Mouse (Mus musculus) left cerebral cortex, adult 2 months (tissue): ENCODE measurements around the gene Git1. TPM values are rescaled to one million over a fixed set of nuclear protein-coding genes. Genes with fewer than 3 reads are reported as not detected.

ENCODE experiments used
- DNase-seq, 2 experiments: peaks; one replicate each; pipeline ENCODE4 v3.0.0; 2021 to 2022; ENCODE audit warnings: low spot score in 2 of 2, mixed read lengths in 1 of 2; ENCODE audit errors: extremely low spot score in 1 of 2
- H3K27ac ChIP-seq: fragments of 200-600 bp; 2 replicates; pipeline ENCODE4 v1.8.1; 2022
- H3K4me3 ChIP-seq: fragments of 200-600 bp; 2 replicates; pipeline ENCODE4 v1.8.1; 2022
- CTCF ChIP-seq: fragments of 200-600 bp; IDR thresholded peaks from 2 replicates; pipeline ENCODE4 v1.8.1; 2022; ENCODE audit warnings: antibody characterized with exemption, mild to moderate bottlenecking, moderate library complexity
- intact Hi-C: fragments of 180-260 bp; cut with DNase I; formaldehyde crosslinking; loops from one replicate; pipeline ENCODE4 v1.15.1; 2025
- total RNA-seq, 2 experiments: library from RNA; stranded (reverse); gene quantifications; 2 replicates each; pipeline ENCODE4 v1.2.3; 2021

Gene Git1
- total RNA-seq, 2 experiments from 2014 or later, result 297 to 305 TPM

GRCm38 (mm10) chr11:77463786-77464185 is 29.6 kb upstream of the Git1 start:
- no peak overlapping the region for H3K27ac ChIP-seq
- TF ChIP-seq CTCF, result no peak
- peak overlapping the region; percentile 61 for H3K4me3 ChIP-seq
- intact Hi-C loops, result no loop called here
- no peak for DNase-seq

GRCm38 (mm10) chr11:77464684-77465083 is 28.7 kb upstream of the Git1 start:
- H3K4me3 ChIP-seq, result no peak overlapping the region
- H3K27ac ChIP-seq, result no peak overlapping the region
- DNase-seq, result no peak
- intact Hi-C loops, result no loop called here
- no peak for TF ChIP-seq CTCF

DNA sequence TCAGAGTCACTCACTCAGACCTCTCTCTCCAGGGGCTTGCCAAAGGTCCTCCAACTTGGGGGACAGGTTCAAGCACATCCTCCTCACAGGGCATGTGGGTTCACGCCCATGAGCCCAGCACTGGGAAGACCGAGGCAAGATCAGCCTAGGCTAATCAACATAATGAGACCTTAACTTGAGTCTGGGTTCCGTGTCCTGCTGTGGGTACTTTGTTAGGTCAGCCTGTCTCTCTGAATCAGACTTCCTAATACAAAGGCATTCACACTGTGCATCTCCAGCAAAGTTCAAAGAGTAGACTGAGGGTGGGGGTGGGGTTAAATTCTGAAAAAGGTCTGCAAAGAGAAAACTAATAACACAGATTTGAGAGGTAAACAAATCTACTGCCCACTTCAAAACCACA is 28.3 kb upstream of the Git1 start:
- H3K4me3 ChIP-seq, result no peak overlapping the region
- H3K27ac ChIP-seq, result no peak overlapping the region
- no peak for DNase-seq
- TF ChIP-seq CTCF, result no peak
- intact Hi-C loops, result no loop called here

DNA sequence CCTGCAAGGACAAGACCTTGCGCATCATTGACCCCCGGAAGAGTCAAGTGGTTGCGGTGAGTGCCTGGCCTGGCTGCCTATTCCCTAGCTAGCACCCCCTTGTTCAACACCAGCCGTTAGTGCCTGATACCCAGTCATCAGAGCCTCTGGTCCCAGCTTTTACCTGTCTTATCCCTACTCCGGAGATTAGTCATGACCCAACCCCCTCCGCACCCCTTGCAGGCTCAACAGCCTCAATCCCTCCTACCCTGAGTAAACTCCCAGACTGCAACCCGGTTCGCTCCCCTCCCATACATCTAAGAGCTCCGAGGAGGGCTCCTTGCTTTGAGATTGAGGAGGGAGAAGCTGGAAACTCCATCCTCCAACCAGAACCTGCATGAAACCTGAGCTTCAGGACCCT is 26.8 kb upstream of the Git1 start:
- Histone ChIP-seq H3K4me3 (no peak overlapping the region), H3K27ac (no peak overlapping the region)
- no peak for DNase-seq
- intact Hi-C loops, result no loop called here
- no peak for TF ChIP-seq CTCF

DNA sequence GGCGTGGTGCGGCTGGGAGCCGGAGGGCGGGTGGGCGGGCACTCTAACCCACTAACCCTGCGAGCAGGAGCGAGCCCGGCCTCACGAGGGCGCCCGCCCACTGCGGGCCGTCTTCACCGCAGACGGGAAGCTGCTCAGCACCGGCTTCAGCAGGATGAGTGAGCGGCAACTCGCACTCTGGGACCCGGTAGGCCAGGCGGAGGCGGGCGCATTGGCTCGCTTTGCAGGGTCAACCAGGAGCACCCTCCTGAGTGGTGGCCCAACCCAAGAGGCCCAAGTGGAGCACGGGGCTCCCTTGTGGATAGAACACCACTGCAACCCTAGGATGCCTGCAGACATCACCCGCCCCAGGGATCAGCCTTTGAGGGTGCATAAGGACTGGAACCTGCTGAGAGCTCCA is 26.2 kb upstream of the Git1 start:
- Histone ChIP-seq H3K4me3 (no peak overlapping the region), H3K27ac (no peak overlapping the region)
- peak; percentile 75 for TF ChIP-seq CTCF
- intact Hi-C loops, result no loop called here
- peak; percentile 70 to 73 for DNase-seq

GRCm38 (mm10) chr11:77467784-77468183 is 25.6 kb upstream of the Git1 start:
- peak; percentile 76 to 82 for DNase-seq
- peak; percentile 83 for TF ChIP-seq CTCF
- Histone ChIP-seq H3K27ac (no peak overlapping the region), H3K4me3 (0 out of 2 replicates have a peak overlapping the region, but pooled peaks have one; percentile 15)
- intact Hi-C loops, result no loop called here

DNA sequence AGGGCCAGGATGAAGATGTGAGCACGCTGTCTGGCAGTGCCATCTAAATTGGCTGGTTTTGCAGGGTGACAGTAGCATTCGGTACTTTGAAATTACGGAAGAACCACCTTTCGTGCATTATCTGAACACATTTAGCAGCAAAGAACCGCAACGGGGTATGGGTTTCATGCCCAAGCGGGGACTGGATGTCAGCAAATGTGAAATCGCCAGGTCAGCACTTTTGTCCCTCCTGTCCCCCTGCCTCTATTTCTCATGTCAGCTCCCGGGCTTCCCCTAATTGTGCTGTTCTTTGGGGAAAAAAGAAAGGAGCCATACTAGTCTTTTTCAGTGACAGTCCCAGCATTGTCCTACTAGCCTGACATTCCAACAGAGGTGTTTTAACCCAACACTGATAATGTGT is 25.0 kb upstream of the Git1 start:
- no peak overlapping the region for H3K4me3 ChIP-seq
- no peak for DNase-seq
- intact Hi-C loops, result no loop called here
- no peak for TF ChIP-seq CTCF
- no peak overlapping the region for H3K27ac ChIP-seq

GRCm38 (mm10) chr11:77471407-77471806 is 22.0 kb upstream of the Git1 start:
- DNase-seq, result no peak
- no peak overlapping the region for H3K4me3 ChIP-seq
- no peak for TF ChIP-seq CTCF
- no peak overlapping the region for H3K27ac ChIP-seq
- intact Hi-C loops, result no loop called here

GRCm38 (mm10) chr11:77472775-77473174 is 20.6 kb upstream of the Git1 start:
- intact Hi-C loops, result no loop called here
- DNase-seq, result no peak
- Histone ChIP-seq H3K4me3 (no peak overlapping the region), H3K27ac (no peak overlapping the region)
- TF ChIP-seq CTCF, result no peak

DNA sequence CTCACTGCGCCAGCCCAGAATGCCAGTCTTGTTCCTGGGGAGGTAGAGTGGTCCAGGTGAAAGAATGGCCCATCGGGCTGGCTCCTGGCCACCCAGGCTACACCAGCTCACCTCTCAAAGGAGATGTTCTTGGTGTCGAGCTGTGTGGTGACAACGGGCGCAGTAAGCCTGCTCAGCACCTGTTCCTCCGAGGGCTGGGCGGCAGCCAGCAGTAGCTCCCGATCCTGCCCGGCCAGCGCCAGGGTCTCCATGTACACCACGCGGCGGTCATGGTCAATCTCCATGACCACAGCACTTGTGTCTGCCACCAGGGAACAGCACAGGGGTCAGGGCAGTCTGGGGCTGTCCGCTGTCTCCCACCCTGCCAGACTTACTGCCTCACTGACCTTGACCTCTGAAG is 17.1 kb upstream of the Git1 start:
- TF ChIP-seq CTCF, result no peak
- DNase-seq, result no peak
- no peak overlapping the region for H3K27ac ChIP-seq

GRCm38 (mm10) chr11:77476895-77477294 is 16.5 kb upstream of the Git1 start:
- DNase-seq, result no peak
- TF ChIP-seq CTCF, result no peak
- Histone ChIP-seq H3K4me3 (no peak overlapping the region), H3K27ac (no peak overlapping the region)
- intact Hi-C loops, result no loop called here

More for the DNA sequence above, 17.1 kb upstream of the Git1 start:
- no peak overlapping the region for H3K4me3 ChIP-seq
- intact Hi-C loops, result no loop called here

DNA sequence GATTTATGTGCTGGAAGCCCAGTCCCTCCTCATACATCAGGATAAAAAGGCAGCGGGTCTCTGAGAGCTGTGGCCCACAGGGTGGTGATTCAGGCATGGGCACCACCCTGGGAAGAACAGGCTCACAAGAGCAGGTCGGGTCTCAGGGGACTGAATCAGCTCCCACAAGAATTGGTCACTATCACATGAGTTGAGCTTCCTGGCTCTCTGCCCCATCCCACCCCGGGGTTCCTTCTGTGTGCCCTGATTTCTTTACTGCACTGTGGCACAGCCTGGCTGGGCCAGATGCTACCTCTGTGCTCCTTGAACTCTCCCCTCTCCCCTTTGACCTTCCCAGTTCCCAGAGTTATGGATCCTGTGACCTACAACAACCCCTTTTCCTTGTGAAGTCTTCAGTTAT is 10.3 kb upstream of the Git1 start:
- no peak for DNase-seq
- intact Hi-C loops, result no loop called here
- no peak for TF ChIP-seq CTCF
- Histone ChIP-seq H3K27ac (no peak overlapping the region), H3K4me3 (no peak overlapping the region)

DNA sequence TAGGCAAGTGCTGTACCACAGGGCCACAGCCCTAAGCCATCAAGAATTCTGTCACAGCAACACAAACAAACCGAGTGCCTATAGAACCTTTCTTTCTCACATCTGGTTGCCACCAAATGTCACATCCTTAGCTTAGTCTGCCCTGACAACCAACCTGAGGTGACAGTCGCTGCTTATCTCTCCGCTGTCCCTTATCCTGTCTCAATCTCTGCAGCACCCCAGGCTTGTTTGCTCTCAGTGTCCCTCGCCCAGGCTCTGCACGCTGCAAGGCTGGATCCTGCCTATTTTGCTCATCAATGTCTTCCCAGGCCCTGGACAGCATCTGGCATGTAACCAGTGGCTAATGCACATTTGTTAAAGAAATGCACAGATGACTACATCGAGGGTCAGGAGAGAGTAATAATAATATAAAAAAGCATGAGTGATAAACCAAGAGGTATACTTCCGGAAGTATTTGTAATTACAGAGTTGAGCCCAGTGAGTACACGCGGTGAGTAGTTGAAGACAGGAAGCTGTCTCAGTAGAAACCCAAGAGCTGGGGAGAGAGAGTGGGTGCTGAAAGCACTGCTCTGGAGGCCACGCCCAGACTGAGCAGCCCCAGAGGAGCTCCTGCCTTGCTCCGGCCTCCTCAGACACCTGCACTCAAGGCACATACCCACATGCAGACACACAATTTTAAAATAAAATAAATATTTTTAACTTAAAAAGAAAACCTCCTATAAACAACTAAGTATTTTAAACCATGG is 9.7 kb upstream of the Git1 start:
- no peak overlapping the region for H3K4me3 ChIP-seq
- TF ChIP-seq CTCF, result no peak
- intact Hi-C loops, result no loop called here
- no peak overlapping the region for H3K27ac ChIP-seq
- no peak for DNase-seq
